Mouse (Mus musculus) heart, adult 18-20 months (tissue): Measurements from ENCODE around the gene Heatr5b. TPM values are rescaled to one million over a fixed set of nuclear protein-coding genes. Genes with fewer than 3 reads are reported as not detected.

Experiments used
- total RNA-seq, 2 experiments: library from RNA; stranded (reverse); gene quantifications; 2 replicates each; pipeline ENCODE4 v1.2.3; 2021

The Heatr5b gene
- total RNA-seq, 2 experiments from 2014 or later, result 39.5 to 46.3 TPM

Other genes starting within 250 kb of the Heatr5b start
- gene Strn, start 98.2 kb downstream of the Heatr5b start, total RNA-seq, result 10 to 100 TPM; 22.5 to 23.0 TPM
- gene Gpatch11, start 203 bp upstream of the Heatr5b start, total RNA-seq, result 10 to 100 TPM; 25.0 to 30.6 TPM
- gene Eif2ak2, start 47.2 kb upstream of the Heatr5b start, total RNA-seq, result 1 to 10 TPM; 9.3 to 9.6 TPM
- not detected for gene Sult6b1, start 71.6 kb upstream of the Heatr5b start, total RNA-seq
- 10 to 100 TPM; 69.4 to 71.8 TPM for gene Cebpzos, start 81.1 kb upstream of the Heatr5b start, total RNA-seq
- gene Cebpz, start 101.7 kb upstream of the Heatr5b start, total RNA-seq, result 10 to 100 TPM; 22.1 to 24.4 TPM
- 10 to 100 TPM; 41.2 to 51.6 TPM for gene Ndufaf7, start 101.8 kb upstream of the Heatr5b start, total RNA-seq
- gene Prkd3, start 185.5 kb upstream of the Heatr5b start, total RNA-seq, result 10 to 100 TPM; 15.9 to 16.0 TPM
- gene Qpct, start 216.5 kb upstream of the Heatr5b start, total RNA-seq, result 1 to 10 TPM; 3.9 to 5.3 TPM